Mouse (Mus musculus) midbrain, embryonic 14.5 days (tissue): Measurements from ENCODE around the gene Lcp2. TPM values are rescaled to one million over a fixed set of nuclear protein-coding genes. Genes with fewer than 3 reads are reported as not detected.
"Not testable (repeated sequence)": the region's sequence is repeated elsewhere in the genome, so short reads cannot be mapped to it uniquely, and the experiment has no call there.

Experiments used
- ATAC-seq: fragments of 200-750 bp; cut with Nextera tagmentation; 2 replicates; pipeline ENCODE4 v1.8.0; 2017; ENCODE audit warnings: moderate number of reproducible peaks, moderate library complexity; ENCODE audit not compliant: low FRiP score, low TSS enrichment
- DNase-seq: peaks from one replicate; pipeline ENCODE4 v3.0.0-alpha.2; 2015
- H3K27ac ChIP-seq: fragments of 300-500 bp; sonication (generic); replicated peaks from 2 replicates; pipeline ENCODE4 v1.5.1; 2014; ENCODE audit warnings: mild to moderate bottlenecking, low read depth, low read length, moderate library complexity
- H3K27me3 ChIP-seq: fragments of 300-500 bp; sonication (generic); 2 replicates; pipeline ENCODE4 v1.6.1; 2014; ENCODE audit warnings: low read length, control low read depth, mixed read lengths; ENCODE audit not compliant: control insufficient read depth, insufficient read depth
- H3K36me3 ChIP-seq: fragments of 300-500 bp; sonication (generic); 2 replicates; pipeline ENCODE4 v1.6.1; 2014; ENCODE audit warnings: low read length, control low read depth; ENCODE audit not compliant: control insufficient read depth, insufficient read depth
- H3K4me1 ChIP-seq: fragments of 300-500 bp; sonication (generic); 2 replicates; pipeline ENCODE4 v1.6.1; 2014; ENCODE audit warnings: mild to moderate bottlenecking, antibody characterized with exemption, low read length, control low read depth; ENCODE audit not compliant: control insufficient read depth, insufficient read depth
- H3K4me2 ChIP-seq: fragments of 300-500 bp; sonication (generic); 2 replicates; pipeline ENCODE4 v1.6.1; 2014; ENCODE audit warnings: mild to moderate bottlenecking, low read length, moderate library complexity
- H3K4me3 ChIP-seq: fragments of 300-500 bp; sonication (generic); replicated peaks from 2 replicates; pipeline ENCODE4 v1.5.1; 2014; ENCODE audit warnings: low read depth, low read length
- H3K9ac ChIP-seq: fragments of 300-500 bp; sonication (generic); replicated peaks from 2 replicates; pipeline ENCODE4 v1.6.1; 2014; ENCODE audit warnings: mild to moderate bottlenecking, low read length, moderate library complexity
- H3K9me3 ChIP-seq: fragments of 300-500 bp; sonication (generic); 2 replicates; pipeline ENCODE4 v1.6.1; 2016; ENCODE audit warnings: low read length, control low read depth, mixed read lengths; ENCODE audit not compliant: control insufficient read depth
- WGBS: fragments of 180-500 bp; shearing (Covaris S2); extraction: QIAGEN DNeasy Blood & Tissue Kit; methylation state at CpG from one replicate; pipeline ENCODE4 v1.1.7; 2014; 5-methylcytosine and 5-hydroxymethylcytosine counted together
- polyA plus RNA-seq: library from polyadenylated mRNA; unstranded; fragments of >200 nt; fragmentation: Nextera tagmentation; extraction: Ambion mirVana; gene quantifications from 2 replicates; pipeline ENCODE4 v1.2.1, GENCODE M21; 2014

The Lcp2 gene
- polyA plus RNA-seq, 1 experiment from 2014 or later: 1.9 TPM

DNA sequence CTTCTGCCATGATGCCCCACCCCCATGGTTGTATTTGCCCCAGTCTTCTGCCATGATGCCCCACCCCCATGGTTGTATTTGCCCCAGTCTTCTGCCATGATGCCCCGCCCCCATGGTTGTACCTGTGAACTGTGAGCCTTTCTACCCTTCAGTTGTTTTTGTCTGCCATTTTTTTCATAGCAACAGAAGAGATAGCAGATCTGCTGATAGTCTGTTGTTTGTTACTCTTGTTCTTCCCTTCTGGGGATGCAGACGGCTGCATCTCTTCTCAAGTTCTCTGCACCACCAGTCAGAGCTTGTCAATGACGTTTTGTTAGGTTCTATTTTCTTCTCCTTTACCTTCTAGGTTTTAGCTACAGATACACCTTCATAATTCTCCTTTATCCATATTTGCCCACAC is 70.9 kb downstream of the Lcp2 start:
- H3K4me2 ChIP-seq: no peak overlapping the region
- H3K9me3 ChIP-seq: no peaks in the 10 kb centered on the region
- H3K36me3 ChIP-seq: no peaks in the 10 kb centered on the region
- no peak overlapping the region for H3K9ac ChIP-seq
- 87% methylated on average over 3 of the region's 3 CpGs for WGBS
- ATAC-seq (no peak), DNase-seq (no peak)
- H3K4me1 ChIP-seq: peaks cover 5% of the 10 kb centered on the region
- no peak overlapping the region for H3K4me3 ChIP-seq
- H3K27ac ChIP-seq: no peak overlapping the region
- H3K27me3 ChIP-seq: no peaks in the 10 kb centered on the region

DNA sequence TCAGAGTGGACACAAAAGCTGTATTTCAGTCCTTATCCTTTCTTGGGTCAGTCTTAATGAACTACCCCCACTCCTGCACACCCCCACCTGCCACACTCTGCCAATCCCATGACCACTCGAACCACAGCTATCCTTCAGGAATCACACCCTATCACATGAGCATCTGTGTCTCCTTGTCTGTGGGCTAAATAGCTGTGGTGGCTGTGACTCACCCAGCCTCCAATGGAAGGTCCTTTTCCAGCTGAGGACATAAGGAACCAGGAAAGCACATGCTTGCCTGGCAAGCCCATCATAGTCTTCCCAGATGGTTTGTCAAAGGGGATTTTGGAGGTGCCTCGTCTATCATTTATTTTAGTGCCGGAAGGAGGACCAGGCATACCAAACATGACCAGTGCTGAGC is 71.6 kb downstream of the Lcp2 start:
- no peaks in the 10 kb centered on the region for H3K9me3 ChIP-seq
- no peak overlapping the region for H3K4me3 ChIP-seq
- no peaks in the 10 kb centered on the region for H3K36me3 ChIP-seq
- 94% methylated on average over 3 of the region's 3 CpGs for whole genome bisulfite sequencing
- H3K27ac ChIP-seq: no peak overlapping the region
- DNase-seq (no peak), ATAC-seq (no peak)
- H3K27me3 ChIP-seq: no peaks in the 10 kb centered on the region
- no peak overlapping the region for H3K4me2 ChIP-seq
- H3K9ac ChIP-seq: no peak overlapping the region
- H3K4me1 ChIP-seq: no peaks in the 10 kb centered on the region

DNA sequence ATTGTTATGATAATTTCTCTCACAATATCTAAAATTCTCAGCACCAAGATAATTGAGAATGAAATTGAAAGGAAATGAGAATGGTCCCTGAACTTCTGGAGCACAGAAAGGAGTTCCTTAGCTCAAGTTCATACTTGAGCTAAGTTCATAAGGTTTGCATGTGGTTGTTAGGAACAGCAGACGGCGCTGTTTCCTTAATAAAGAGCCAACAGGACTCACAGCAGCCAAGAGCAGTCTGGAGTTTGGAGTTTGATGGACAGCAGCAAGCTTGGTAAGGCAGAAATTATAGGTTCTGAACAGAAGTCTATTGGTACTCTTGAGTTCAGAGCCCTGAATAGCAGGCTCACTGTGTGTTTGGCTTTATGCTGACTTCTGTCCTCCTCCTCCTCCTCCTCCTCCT is 76.4 kb downstream of the Lcp2 start:
- Histone ChIP-seq H3K4me2 (no peak overlapping the region), H3K27me3 (no peaks in the 10 kb centered on the region), H3K4me3 (no peak overlapping the region), H3K9ac (no peak overlapping the region), H3K36me3 (no peaks in the 10 kb centered on the region), H3K4me1 (no peaks in the 10 kb centered on the region), H3K27ac (no peak overlapping the region), H3K9me3 (no peaks in the 10 kb centered on the region)
- ATAC-seq: no peak
- 24% methylated on average over 2 of the region's 2 CpGs for whole genome bisulfite sequencing
- peak; percentile 84 for DNase-seq

DNA sequence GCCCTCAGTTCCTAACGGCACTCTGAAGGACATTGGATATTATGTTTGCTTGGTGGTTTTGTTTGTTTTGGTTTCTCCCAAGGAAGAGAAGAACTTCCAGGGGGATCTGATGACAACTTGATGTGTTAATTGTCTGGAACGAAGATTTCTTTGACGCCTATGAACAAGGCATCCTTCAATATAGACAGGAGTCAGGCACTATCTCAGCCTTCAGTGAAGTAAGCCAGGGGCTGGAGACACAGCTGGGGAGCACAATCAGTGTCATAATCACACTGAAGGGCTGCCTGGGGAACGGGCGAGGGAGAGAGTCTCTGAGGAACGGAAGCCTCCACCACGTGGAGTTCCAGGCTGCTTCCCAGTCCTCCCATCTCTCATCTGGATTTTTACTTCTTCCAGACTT is 78.1 kb downstream of the Lcp2 start:
- H3K4me3 ChIP-seq: no peak overlapping the region
- DNase-seq (no peak), ATAC-seq (no peak)
- no peaks in the 10 kb centered on the region for H3K27me3 ChIP-seq
- no peak overlapping the region for H3K27ac ChIP-seq
- no peaks in the 10 kb centered on the region for H3K9me3 ChIP-seq
- WGBS: 65% methylated on average over 7 of the region's 7 CpGs
- H3K4me1 ChIP-seq: no peaks in the 10 kb centered on the region
- no peak overlapping the region for H3K9ac ChIP-seq
- H3K36me3 ChIP-seq: no peaks in the 10 kb centered on the region
- no peak overlapping the region for H3K4me2 ChIP-seq

DNA sequence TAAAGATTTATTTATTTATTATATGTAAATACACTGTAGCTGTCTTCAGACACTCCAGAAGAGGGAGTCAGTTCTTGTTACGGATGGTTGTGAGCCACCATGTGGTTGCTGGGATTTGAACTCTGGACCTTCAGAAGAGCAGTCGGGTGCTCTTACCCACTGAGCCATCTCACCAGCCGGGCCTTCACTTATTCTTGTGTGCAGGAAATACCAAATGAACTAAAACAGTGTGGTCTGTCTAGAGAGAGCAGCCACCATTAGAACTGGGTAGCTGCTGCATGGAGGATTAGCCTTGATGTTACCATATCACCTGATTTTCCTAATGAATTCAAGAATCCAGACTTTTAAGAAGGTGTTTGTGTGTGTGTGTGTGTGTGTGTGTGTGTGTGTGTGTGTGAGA is 79.0 kb downstream of the Lcp2 start:
- not testable (repeated sequence) for ATAC-seq, H3K4me3 ChIP-seq, H3K4me1 ChIP-seq, H3K9me3 ChIP-seq, H3K4me2 ChIP-seq, H3K27ac ChIP-seq, H3K9ac ChIP-seq, H3K36me3 ChIP-seq, H3K27me3 ChIP-seq, DNase-seq
- 80% methylated on average over 3 of the region's 3 CpGs for WGBS

DNA sequence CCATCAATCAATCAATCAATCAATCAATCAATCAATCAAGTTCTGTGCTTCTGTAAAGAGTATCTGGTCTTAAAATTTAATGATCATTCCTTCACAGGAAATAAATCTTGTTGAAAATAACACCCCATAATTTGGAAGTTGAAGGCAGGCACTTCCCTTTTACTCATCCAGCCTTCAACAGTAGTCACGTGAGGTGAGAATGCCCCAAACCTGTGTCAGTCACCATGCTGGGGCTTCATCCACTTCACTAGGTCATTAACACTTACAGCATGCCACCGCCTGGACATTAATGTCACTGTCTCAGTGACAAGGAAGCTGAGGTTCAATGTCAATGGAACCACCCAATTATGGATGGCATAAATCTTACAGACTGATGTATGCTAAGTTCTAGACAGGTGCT is 81.7 kb downstream of the Lcp2 start:
- Histone ChIP-seq H3K9ac (no peak overlapping the region), H3K4me3 (no peak overlapping the region), H3K36me3 (no peaks in the 10 kb centered on the region), H3K4me1 (no peaks in the 10 kb centered on the region), H3K4me2 (no peak overlapping the region), H3K9me3 (no peaks in the 10 kb centered on the region), H3K27me3 (no peaks in the 10 kb centered on the region), H3K27ac (no peak overlapping the region)
- ATAC-seq (no peak), DNase-seq (no peak)
- 90% methylated on average over 2 of the region's 2 CpGs for WGBS

DNA sequence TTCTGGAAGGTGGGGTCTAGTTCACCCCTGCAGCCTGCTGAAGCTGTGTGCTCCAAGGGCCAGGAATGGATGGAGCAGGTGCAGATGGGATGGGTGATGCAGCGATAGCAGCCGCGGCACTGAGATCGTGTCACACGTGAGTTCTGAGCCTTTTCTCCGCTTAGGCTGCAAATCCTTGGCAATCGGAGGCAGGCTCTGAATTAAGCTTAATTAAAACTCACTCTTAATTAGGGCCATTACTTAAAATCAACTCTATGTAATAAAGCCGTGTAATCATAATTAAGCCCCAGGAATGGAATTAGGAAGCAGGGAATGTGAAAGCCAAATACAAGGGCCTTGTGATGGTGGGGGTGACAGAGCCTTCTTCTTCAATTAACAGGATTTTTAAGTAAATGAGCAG is 92.6 kb downstream of the Lcp2 start:
- Histone ChIP-seq H3K36me3 (no peaks in the 10 kb centered on the region), H3K4me2 (no peak overlapping the region), H3K9me3 (no peaks in the 10 kb centered on the region), H3K9ac (no peak overlapping the region), H3K4me3 (no peak overlapping the region), H3K27ac (no peak overlapping the region), H3K27me3 (no peaks in the 10 kb centered on the region), H3K4me1 (no peaks in the 10 kb centered on the region)
- DNase-seq: peak; percentile 14
- 71% methylated on average over 8 of the region's 8 CpGs for WGBS
- ATAC-seq: no peak

Other genes starting within 250 kb of the Lcp2 start
- gene Kcnmb1, start 83.9 kb upstream of the Lcp2 start, polyA plus RNA-seq: 0.18 and 0.39 TPM in 2 replicates
- gene Kcnip1, start 53.8 kb upstream of the Lcp2 start, polyA plus RNA-seq: 76.5 and 93.5 TPM in 2 replicates
- not detected in 2 replicates for gene 4930469K13Rik, start 51.6 kb downstream of the Lcp2 start, polyA plus RNA-seq
- gene Foxi1, start 161.2 kb downstream of the Lcp2 start, polyA plus RNA-seq: not detected in 2 replicates